Mouse (Mus musculus): ENCODE results near the gene Alpi. TPM values are rescaled to one million over a fixed set of nuclear protein-coding genes. Genes with fewer than 3 reads are reported as not detected.

The Alpi gene
- polyA plus RNA-seq, 1 experiment from 2014 or later, result not detected

GRCm38 (mm10) chr1:87051369-87051768 lies 50.0 kb downstream of the Alpi start:
- Histone ChIP-seq H3K27ac (replicated peaks) (no peak overlapping the region), H3K9me3 (no peaks in the 10 kb centered on the region), H3K27me3 (no peaks in the 10 kb centered on the region), H3K36me3 (no peaks in the 10 kb centered on the region), H3K9ac (replicated peaks) (no peak overlapping the region), H3K4me1 (no peaks in the 10 kb centered on the region), H3K4me2 (replicated peaks) (no peak overlapping the region), H3K4me3 (no peak overlapping the region)
- no peak for ATAC-seq (replicated peaks)
- WGBS, result 79% methylated on average over 4 of the region's 4 CpGs

GRCm38 (mm10) chr1:87050700-87051099 lies 50.7 kb downstream of the Alpi start:
- WGBS, result 90% methylated on average over 1 of the region's 1 CpGs
- no peaks in the 10 kb centered on the region for H3K9me3 ChIP-seq
- no peak overlapping the region for H3K4me2 ChIP-seq (replicated peaks)
- no peak for ATAC-seq (replicated peaks)
- no peaks in the 10 kb centered on the region for H3K36me3 ChIP-seq
- H3K4me3 ChIP-seq, result no peak overlapping the region
- no peak overlapping the region for H3K9ac ChIP-seq (replicated peaks)
- no peaks in the 10 kb centered on the region for H3K4me1 ChIP-seq
- H3K27me3 ChIP-seq, result no peaks in the 10 kb centered on the region
- H3K27ac ChIP-seq (replicated peaks), result no peak overlapping the region

GRCm38 (mm10) chr1:87050072-87050471 lies 51.3 kb downstream of the Alpi start:
- no peak overlapping the region for H3K27ac ChIP-seq (replicated peaks)

More at GRCm38 (mm10) chr1:87050072-87050471, 51.3 kb downstream of the Alpi start:
- H3K36me3 ChIP-seq, result no peaks in the 10 kb centered on the region
- H3K4me1 ChIP-seq, result no peaks in the 10 kb centered on the region
- no peak overlapping the region for H3K9ac ChIP-seq (replicated peaks)
- 44% methylated on average over 3 of the region's 3 CpGs for WGBS
- H3K9me3 ChIP-seq, result no peaks in the 10 kb centered on the region
- no peak overlapping the region for H3K4me3 ChIP-seq
- no peak overlapping the region for H3K4me2 ChIP-seq (replicated peaks)
- no peaks in the 10 kb centered on the region for H3K27me3 ChIP-seq
- ATAC-seq (replicated peaks), result peak; percentile 58; the same call in 1 of the 2 replicates

Other genes with a start within 250 kb of the Alpi start
- gene Alppl2, start 11.7 kb downstream of the Alpi start, polyA plus RNA-seq (2015; fragmentation: Nextera tagmentation; extraction: Ambion mirVana), result not detected in 2 replicates
- not detected in 2 replicates for gene Akp3, start 23.4 kb upstream of the Alpi start, polyA plus RNA-seq (2015; fragmentation: Nextera tagmentation; extraction: Ambion mirVana)
- gene Ecel1, start 54.9 kb upstream of the Alpi start, polyA plus RNA-seq (2015; fragmentation: Nextera tagmentation; extraction: Ambion mirVana), result 19.4 and 21.1 TPM in 2 replicates
- gene Prss56, start 81.7 kb upstream of the Alpi start, polyA plus RNA-seq (2015; fragmentation: Nextera tagmentation; extraction: Ambion mirVana), result 0.92 and 1.2 TPM in 2 replicates
- gene Chrnd, start 89.0 kb upstream of the Alpi start, polyA plus RNA-seq (2015; fragmentation: Nextera tagmentation; extraction: Ambion mirVana), result not detected in 2 replicates
- not detected in 2 replicates for gene Chrng, start 103.1 kb upstream of the Alpi start, polyA plus RNA-seq (2015; fragmentation: Nextera tagmentation; extraction: Ambion mirVana)
- gene Eif4e2, start 112.3 kb upstream of the Alpi start, polyA plus RNA-seq (2015; fragmentation: Nextera tagmentation; extraction: Ambion mirVana), result 93.5 and 98.5 TPM in 2 replicates
- 0.89 and 0.90 TPM in 2 replicates for gene Efhd1, start 162.8 kb upstream of the Alpi start, polyA plus RNA-seq (2015; fragmentation: Nextera tagmentation; extraction: Ambion mirVana)
- gene Gigyf2, start 225.4 kb upstream of the Alpi start, polyA plus RNA-seq (2015; fragmentation: Nextera tagmentation; extraction: Ambion mirVana), result 69.3 and 71.3 TPM in 2 replicates